Mouse (Mus musculus) midbrain, postnatal 0 days (tissue): Measurements from ENCODE around the gene Nqo2. TPM values are rescaled to one million over a fixed set of nuclear protein-coding genes. Genes with fewer than 3 reads are reported as not detected.
A peak's percentile ranks its signal among the peaks of the same experiment; 100 is the strongest.

Experiments used
- ATAC-seq: fragments of 200-750 bp; cut with Nextera tagmentation; 2 replicates; pipeline ENCODE4 v1.8.0; 2017; ENCODE audit warnings: moderate number of reproducible peaks, mild to moderate bottlenecking, moderate TSS enrichment, moderate library complexity; ENCODE audit not compliant: low FRiP score
- DNase-seq: peaks from one replicate; pipeline ENCODE4 v3.0.0-alpha.2; 2015; ENCODE audit warnings: low spot score
- H3K27ac ChIP-seq: fragments of 300-500 bp; sonication (generic); 2 replicates; pipeline ENCODE4 v1.5.1; 2014; ENCODE audit warnings: low read depth, mild to moderate bottlenecking, low read length, mixed read lengths
- H3K27me3 ChIP-seq: fragments of 300-500 bp; sonication (generic); 2 replicates; pipeline ENCODE4 v1.6.1; 2014; ENCODE audit warnings: low read length, control low read depth, mixed read lengths; ENCODE audit not compliant: insufficient read depth
- H3K36me3 ChIP-seq: fragments of 300-500 bp; sonication (generic); 2 replicates; pipeline ENCODE4 v1.6.1; 2014; ENCODE audit warnings: low read length, control low read depth, mixed read lengths; ENCODE audit not compliant: insufficient read depth
- H3K4me1 ChIP-seq: fragments of 300-500 bp; sonication (generic); 2 replicates; pipeline ENCODE4 v1.6.1; 2014; ENCODE audit warnings: mild to moderate bottlenecking, control low read depth, antibody characterized with exemption, low read length, mixed read lengths; ENCODE audit not compliant: insufficient read depth
- H3K4me2 ChIP-seq: fragments of 300-500 bp; sonication (generic); 2 replicates; pipeline ENCODE4 v1.6.1; 2014; ENCODE audit warnings: low read depth, mild to moderate bottlenecking, low read length, mixed read lengths; ENCODE audit not compliant: poor library complexity, severe bottlenecking
- H3K4me3 ChIP-seq: fragments of 300-500 bp; sonication (generic); 2 replicates; pipeline ENCODE4 v1.5.1; 2014; ENCODE audit warnings: low read depth, mild to moderate bottlenecking, low read length, moderate library complexity
- H3K9ac ChIP-seq: fragments of 300-500 bp; sonication (generic); replicated peaks from 2 replicates; pipeline ENCODE4 v1.6.1; 2014; ENCODE audit warnings: mild to moderate bottlenecking, low read length, moderate library complexity, mixed read lengths; ENCODE audit not compliant: poor library complexity, severe bottlenecking
- H3K9me3 ChIP-seq: fragments of 300-500 bp; sonication (generic); 2 replicates; pipeline ENCODE4 v1.6.1; 2016; ENCODE audit warnings: low read length, control low read depth
- CTCF ChIP-seq: IDR thresholded peaks from 2 replicates; pipeline ENCODE4 v1.5.1; 2016; ENCODE audit warnings: antibody characterized with exemption, mild to moderate bottlenecking
- WGBS: fragments of 180-500 bp; shearing (Covaris S2); extraction: QIAGEN DNeasy Blood & Tissue Kit; methylation state at CpG from one replicate; pipeline ENCODE4 v1.1.7; 2014; 5-methylcytosine and 5-hydroxymethylcytosine counted together
- polyA plus RNA-seq: library from polyadenylated mRNA; unstranded; fragments of >200 nt; fragmentation: Nextera tagmentation; extraction: Ambion mirVana; gene quantifications from 2 replicates; pipeline ENCODE4 v1.2.1, GENCODE M21; 2015
- total RNA-seq: library from RNA; depleted of rRNA; stranded (reverse); fragments of >200 nt; gene quantifications from 2 replicates; pipeline ENCODE4 v1.2.3, GENCODE M21; 2014

Gene Nqo2
- total and polyA plus RNA-seq, 2 experiments from 2014 or later: 5.9 to 7.3 TPM

- ATAC-seq (no peak), DNase-seq (no peak)
- 87% methylated on average over 4 of the region's 4 CpGs for WGBS
- Histone ChIP-seq H3K9ac (no peak overlapping the region), H3K27me3 (no peaks in the 10 kb centered on the region), H3K27ac (no peak overlapping the region), H3K4me2 (no peak overlapping the region), H3K9me3 (no peaks in the 10 kb centered on the region), H3K36me3 (no peaks in the 10 kb centered on the region), H3K4me3 (no peak overlapping the region), H3K4me1 (no peaks in the 10 kb centered on the region)
- no peak for TF ChIP-seq CTCF
These were observed 13.0 kb upstream of the Nqo2 start for GRCm38 (mm10) chr13:33951308-33952074.

- Histone ChIP-seq H3K4me3 (no peak overlapping the region), H3K27me3 (no peaks in the 10 kb centered on the region), H3K9ac (no peak overlapping the region), H3K9me3 (no peaks in the 10 kb centered on the region), H3K36me3 (no peaks in the 10 kb centered on the region), H3K4me2 (no peak overlapping the region), H3K4me1 (no peaks in the 10 kb centered on the region), H3K27ac (no peak overlapping the region)
- ATAC-seq: no peak
- no peak for TF ChIP-seq CTCF
- 69% methylated on average over 1 of the region's 1 CpGs for WGBS
- no peak for DNase-seq
These were observed 12.4 kb upstream of the Nqo2 start for GRCm38 (mm10) chr13:33952075-33952449.

- no peak overlapping the region for H3K4me2 ChIP-seq
- H3K4me3 ChIP-seq: no peak overlapping the region
- H3K27ac ChIP-seq: no peak overlapping the region
- H3K9me3 ChIP-seq: no peaks in the 10 kb centered on the region
- WGBS: 91% methylated on average over 2 of the region's 2 CpGs
- no peaks in the 10 kb centered on the region for H3K27me3 ChIP-seq
- H3K4me1 ChIP-seq: no peaks in the 10 kb centered on the region
- ATAC-seq (no peak), DNase-seq (no peak)
- no peaks in the 10 kb centered on the region for H3K36me3 ChIP-seq
- no peak overlapping the region for H3K9ac ChIP-seq
- TF ChIP-seq CTCF: no peak
These were observed 11.5 kb upstream of the Nqo2 start for GRCm38 (mm10) chr13:33952947-33953346.

GRCm38 (mm10) chr13:33956571-33957421 is 7.7 kb upstream of the Nqo2 start:
- TF ChIP-seq CTCF: peak; percentile 85
- whole genome bisulfite sequencing: 36% methylated on average over 6 of the region's 6 CpGs
- no peaks in the 10 kb centered on the region for H3K9me3 ChIP-seq
- no peak overlapping the region for H3K4me3 ChIP-seq
- no peaks in the 10 kb centered on the region for H3K4me1 ChIP-seq
- no peak overlapping the region for H3K4me2 ChIP-seq
- peak; percentile 67 for DNase-seq
- no peaks in the 10 kb centered on the region for H3K27me3 ChIP-seq
- H3K27ac ChIP-seq: no peak overlapping the region
- no peak overlapping the region for H3K9ac ChIP-seq
- ATAC-seq: peak; percentile 52
- H3K36me3 ChIP-seq: no peaks in the 10 kb centered on the region

GRCm38 (mm10) chr13:33959771-33960170 is 4.7 kb upstream of the Nqo2 start:
- H3K36me3 ChIP-seq: no peaks in the 10 kb centered on the region
- H3K9ac ChIP-seq: no peak overlapping the region
- no peak overlapping the region for H3K4me2 ChIP-seq
- H3K27me3 ChIP-seq: no peaks in the 10 kb centered on the region
- H3K4me1 ChIP-seq: no peaks in the 10 kb centered on the region
- no peak overlapping the region for H3K4me3 ChIP-seq
- no peaks in the 10 kb centered on the region for H3K9me3 ChIP-seq
- no peak for TF ChIP-seq CTCF
- DNase-seq (no peak), ATAC-seq (no peak)
- H3K27ac ChIP-seq: no peak overlapping the region
- 90% methylated on average over 2 of the region's 2 CpGs for WGBS
